Mouse (Mus musculus) left cerebral cortex, adult 9 months (tissue): Measurements from ENCODE around the gene Olfr3.

Experiments
- DNase-seq, 2 experiments: peaks; one replicate each; pipeline ENCODE4 v3.0.0; 2022; ENCODE audit warnings: low spot score in 2 of 2

Gene Olfr3

DNA sequence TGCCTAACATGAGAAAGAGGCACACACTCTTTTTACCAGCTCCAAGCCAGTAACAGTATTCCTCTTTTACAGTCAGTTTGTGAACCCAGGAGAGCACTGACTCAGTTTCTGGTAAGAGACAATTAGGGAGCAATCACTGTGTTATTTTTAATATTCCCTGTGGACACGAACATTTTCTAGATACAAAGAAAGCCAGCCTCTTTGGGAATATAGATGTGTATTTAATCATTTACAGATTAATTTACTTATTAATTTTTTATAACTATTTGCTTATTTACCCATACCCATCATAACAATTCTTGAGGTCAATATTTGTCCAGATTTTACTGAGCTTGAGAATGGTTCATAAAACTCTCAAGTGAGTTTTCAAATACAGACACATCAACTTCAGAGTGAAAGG, at the start of gene Olfr3:
Gene Olfr3, minus strand, starts transcription at position 101 of the 400 bp plus-strand sequence.
- DNase-seq: no peak

- DNase-seq: no peak
These were observed 45.7 kb upstream of the Olfr3 start, which contains the start of gene Olfr351 for GRCm38 (mm10) chr2:36862560-36862959. Gene Olfr351 (minus strand): TSS chr2:36862660.

GRCm38 (mm10) chr2:36846010-36846409, 29.2 kb upstream of the Olfr3 start, which contains the start of gene Olfr350:
Gene Olfr350 (plus strand): TSS chr2:36846310.
- DNase-seq: no peak

DNA sequence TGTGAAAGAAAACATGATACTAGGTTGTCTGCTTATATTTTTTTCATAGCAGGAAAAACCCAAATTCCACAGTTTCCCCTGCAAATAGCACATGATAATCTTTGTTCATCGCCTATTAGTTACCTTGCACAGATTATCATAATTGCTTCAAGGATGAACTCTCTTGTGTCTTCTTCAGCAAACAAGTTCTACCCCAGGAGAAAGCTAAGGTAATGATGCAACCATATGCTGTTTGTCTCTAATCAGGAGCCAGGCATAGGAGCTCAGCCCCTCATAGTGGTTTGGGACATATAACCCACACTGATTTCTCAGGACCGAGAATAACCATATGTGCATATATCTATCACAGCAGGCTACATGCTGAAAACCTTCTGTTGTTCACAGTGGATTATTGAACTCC, 26.6 kb downstream of the Olfr3 start, which contains the start of gene Olfr50:
Gene Olfr50, plus strand, starts transcription at position 301 of the 400 bp plus-strand sequence.
- no peak for DNase-seq

DNA sequence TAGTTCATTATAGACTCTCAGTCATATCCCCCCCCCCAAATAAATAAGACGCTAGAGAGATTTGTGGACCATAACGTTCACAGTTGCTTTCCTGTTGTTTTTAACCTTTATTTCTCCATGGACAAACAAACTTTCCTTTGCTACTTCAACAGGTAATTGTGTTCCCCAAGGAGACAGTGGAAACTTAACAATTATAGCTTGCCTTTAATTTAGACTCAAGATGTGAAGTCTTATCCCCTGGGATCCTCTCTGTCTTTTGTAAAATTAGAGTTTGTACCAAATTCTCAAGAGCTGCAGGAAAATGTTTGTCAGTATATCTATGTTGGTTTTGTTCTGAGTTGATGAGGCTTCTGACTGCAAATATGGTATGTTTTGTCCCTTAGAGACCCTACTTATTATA, 32.9 kb downstream of the Olfr3 start, which contains the start of gene Olfr348:
Gene Olfr348, plus strand, starts transcription at position 301 of the 400 bp plus-strand sequence.
- no peak for DNase-seq
